22 mouse cellular contexts compared by ENCODE assay signal in genomic region chr3:136650966-136651365, GRCm38 (mm10). TPM values are rescaled to one million over a fixed set of nuclear protein-coding genes. Genes with fewer than 3 reads are reported as not detected.
DNase-seq lines count a peak whose midpoint lies in the region; ATAC-seq and TF ChIP-seq lines count a peak whose summit lies in the region.
"Had no signal": no experiment of that assay in that cellular context is flagged by ENCODE, and none has a peak within 500 bp of the region (broad histone marks: within the 10 kb centered on the region; RNA-seq: fewer than 3 reads in every experiment).

No protein-coding gene starts in this region.

- no peaks in the 10 kb centered on the region for H3K27me3 ChIP-seq in stomach, embryonic 16.5 days (ENCODE audit: control insufficient read depth, insufficient read depth, low read length)
- no peaks in the 10 kb centered on the region for H3K27me3 ChIP-seq in stomach, postnatal 0 days (ENCODE audit: control insufficient read depth, insufficient read depth, low read length)
- H3K27me3 ChIP-seq in Patski = no peaks in the 10 kb centered on the region
- H3K27me3 ChIP-seq in forebrain, embryonic 16.5 days (replicated peaks; ENCODE audit: control insufficient read depth, insufficient read depth, low read length) = no peaks in the 10 kb centered on the region
- H3K27me3 ChIP-seq: embryonic facial prominence, embryonic 13.5 days; forebrain, embryonic 12.5 days; heart, embryonic 13.5 days had no signal

- H3K36me3 ChIP-seq in stomach, embryonic 16.5 days (ENCODE audit: control insufficient read depth, insufficient read depth, low read length) = no peaks in the 10 kb centered on the region
- no peaks in the 10 kb centered on the region for H3K36me3 ChIP-seq in stomach, postnatal 0 days (ENCODE audit: control insufficient read depth, insufficient read depth, low read length)
- no peaks in the 10 kb centered on the region for H3K36me3 ChIP-seq in forebrain, embryonic 16.5 days (ENCODE audit: control insufficient read depth, insufficient read depth)
- H3K36me3 ChIP-seq: embryonic facial prominence, embryonic 13.5 days; forebrain, embryonic 12.5 days; G1E; heart, embryonic 13.5 days had no signal

- TF ChIP-seq CTCF in stomach, postnatal 0 days (IDR thresholded peaks at IDR 0.05; ENCODE audit: low read depth) = no peak
- TF ChIP-seq CTCF in Patski (IDR thresholded peaks at IDR 0.05) = no peak

- H3K4me1 ChIP-seq in stomach, embryonic 16.5 days (ENCODE audit: control insufficient read depth, insufficient read depth, low read length) = peaks cover 7% of the 10 kb centered on the region; the same call in 1 of the 2 replicates
- no peaks in the 10 kb centered on the region for H3K4me1 ChIP-seq in stomach, postnatal 0 days (replicated peaks; ENCODE audit: control insufficient read depth, insufficient read depth)
- no peaks in the 10 kb centered on the region for H3K4me1 ChIP-seq in forebrain, embryonic 16.5 days (replicated peaks; ENCODE audit: control insufficient read depth, insufficient read depth, low read length)
- H3K4me1 ChIP-seq: embryonic facial prominence, embryonic 13.5 days; heart, embryonic 13.5 days had no signal

- 41% methylated on average over 4 of the region's 4 CpGs for WGBS in stomach, embryonic 16.5 days
- WGBS in stomach, postnatal 0 days = 40% methylated on average over 4 of the region's 4 CpGs
- WGBS in forebrain, embryonic 16.5 days = 65% methylated on average over 4 of the region's 4 CpGs

- H3K4me3 ChIP-seq in stomach, embryonic 16.5 days (replicated peaks; ENCODE audit: low read length) = no peak overlapping the region
- no peak overlapping the region for H3K4me3 ChIP-seq in stomach, postnatal 0 days (ENCODE audit: low read depth, low read length)
- H3K4me3 ChIP-seq in forebrain, embryonic 16.5 days (replicated peaks; ENCODE audit: low read length) = no peak overlapping the region
- H3K4me3 ChIP-seq: embryonic facial prominence, embryonic 13.5 days; forebrain, embryonic 12.5 days; gastrocnemius, adult 2 months; heart, embryonic 13.5 days had no signal

- no peak for ATAC-seq in cerebellum, adult (ENCODE audit: insufficient number of reproducible peaks, low FRiP score, low TSS enrichment)
- ATAC-seq in stomach, embryonic 16.5 days (ENCODE audit: insufficient read depth, low FRiP score) = 0 out of 2 replicates have a peak, but pooled peaks have one; percentile 21
- no peak for ATAC-seq in stomach, postnatal 0 days (ENCODE audit: low FRiP score, low TSS enrichment)
- peak; percentile 47 for ATAC-seq in Patski
- no peak for ATAC-seq in forebrain, embryonic 16.5 days
- ATAC-seq: CD4-positive, CD25-positive, alpha-beta regulatory T cell, adult 4 months; forebrain, postnatal 0 days; hindbrain, embryonic 16.5 days had no signal

- H3K9me3 ChIP-seq in stomach, embryonic 16.5 days (replicated peaks; ENCODE audit: control insufficient read depth, low read length) = no peaks in the 10 kb centered on the region
- no peaks in the 10 kb centered on the region for H3K9me3 ChIP-seq in stomach, postnatal 0 days (ENCODE audit: control insufficient read depth, low read length)
- H3K9me3 ChIP-seq in forebrain, embryonic 16.5 days (ENCODE audit: control insufficient read depth, low read length) = no peaks in the 10 kb centered on the region
- H3K9me3 ChIP-seq: embryonic facial prominence, embryonic 13.5 days; forebrain, embryonic 12.5 days; G1E; heart, embryonic 13.5 days had no signal

- no peak overlapping the region for H3K9ac ChIP-seq in stomach, embryonic 16.5 days (ENCODE audit: low read length)
- H3K9ac ChIP-seq in stomach, postnatal 0 days (ENCODE audit: low read length) = no peak overlapping the region
- no peak overlapping the region for H3K9ac ChIP-seq in forebrain, embryonic 16.5 days (replicated peaks; ENCODE audit: low read depth, low read length)
- H3K9ac ChIP-seq: embryonic facial prominence, embryonic 13.5 days; forebrain, embryonic 12.5 days; forebrain, postnatal 0 days; heart, embryonic 13.5 days had no signal

- peak; percentile 26 to 39 for DNase-seq in cerebellum, postnatal 10 days
- no peak for DNase-seq in stomach, postnatal 0 days (ENCODE audit: low spot score)
- no peak for DNase-seq in Patski (ENCODE audit: low read depth, low spot score)
- no peak for DNase-seq in gastrocnemius, postnatal 14 days
- DNase-seq: adrenal gland, adult 2 months; adrenal gland, postnatal 25 days; cerebellum, adult 11-12 months; forebrain, postnatal 0 days; gastrocnemius, adult 2 months; gastrocnemius, postnatal 36 days; heart, adult 11 months; heart, postnatal 36 days; kidney, adult 11 months had no signal

- H3K4me2 ChIP-seq in stomach, embryonic 16.5 days (ENCODE audit: low read depth, low read length) = no peak overlapping the region
- no peak overlapping the region for H3K4me2 ChIP-seq in stomach, postnatal 0 days (replicated peaks; ENCODE audit: low read depth)
- no peak overlapping the region for H3K4me2 ChIP-seq in forebrain, embryonic 16.5 days (ENCODE audit: low read length)
- H3K4me2 ChIP-seq: embryonic facial prominence, embryonic 13.5 days; forebrain, embryonic 12.5 days; heart, embryonic 13.5 days had no signal

- CTCF ChIA-PET in Patski (lab: Charles Lee) = interaction anchor here (1.0 kb wide), 1 partner anchor 18 kb away, joined by 4 read pairs; no protein-coding TSS in a partner anchor

- H3K27ac ChIP-seq in stomach, embryonic 16.5 days (ENCODE audit: low read length) = no peak overlapping the region; the same call in 1 of the 2 replicates
- no peak overlapping the region for H3K27ac ChIP-seq in stomach, postnatal 0 days (replicated peaks)
- H3K27ac ChIP-seq in forebrain, embryonic 16.5 days (ENCODE audit: low read length) = no peak overlapping the region
- H3K27ac ChIP-seq: embryonic facial prominence, embryonic 13.5 days; forebrain, embryonic 12.5 days; gastrocnemius, adult 2 months; heart, embryonic 13.5 days had no signal

- in situ Hi-C loops in Patski (cut with MboI; ENCODE audit: low pct_unique_long_range_greater_than_20kb) = loop anchor here (25.0 kb wide), 1 partner anchor 214 kb away; no protein-coding TSS in a partner anchor

- POLR2A ChIA-PET in Patski (lab: Charles Lee) = interaction anchor here (0.5 kb wide), 1 partner anchor 16 kb away, joined by 3 read pairs; no protein-coding TSS in a partner anchor

- TF ChIP-seq EP300 in stomach, postnatal 0 days (optimal IDR thresholded peaks at IDR 0.05) = no peak

- intact Hi-C loops in gastrocnemius, postnatal 14 days (cut with DNase I; ENCODE audit: low total_unique reads) = no loop called here

RNA-seq across cellular contexts. Expression of gene Ppp3ca, which starts 19.0 kb away (rescaled TPM):
- polyA plus RNA-seq in stomach, embryonic 16.5 days (2015; fragmentation: Nextera tagmentation; extraction: Ambion mirVana) = 42.8 and 43.3 TPM in 2 replicates
- 50.2 and 52.7 TPM in 2 replicates for polyA plus RNA-seq in stomach, postnatal 0 days (2015; fragmentation: Nextera tagmentation; extraction: Ambion mirVana)
- 92.2 TPM for polyA plus RNA-seq in Patski (2021)
- total RNA-seq in gastrocnemius, postnatal 14 days (2021) = 100 to 1,000 TPM; 137 to 140 TPM
- 144 and 148 TPM in 2 replicates for polyA plus RNA-seq in forebrain, embryonic 16.5 days (2015; fragmentation: Nextera tagmentation; extraction: Ambion mirVana)

Comparison
In these comparisons a context has a peak if more than half of its experiments do, and no peak if none do; other contexts are left out.
1. ATAC-seq: peak in stomach, embryonic 16.5 days (single experiment) and Patski (single experiment); none in cerebellum, adult (single experiment), stomach, postnatal 0 days (single experiment) and forebrain, embryonic 16.5 days (single experiment).
2. DNase-seq: peak in cerebellum, postnatal 10 days (2 of 2); none in stomach, postnatal 0 days (single experiment), Patski (single experiment) and gastrocnemius, postnatal 14 days (single experiment).